Mouse (Mus musculus) lung, postnatal 0 days (tissue): ENCODE measurements at regions not wholly inside any gene's neighbourhood (a gene's known extent, or its start where the extent isn't known, plus 50 kb on each side); places are given as distances from the start of the nearest gene placed in this dataset.
A peak's percentile ranks its signal among the peaks of the same experiment; 100 is the strongest.

Experiments used
- ATAC-seq: fragments of 200-750 bp; cut with Nextera tagmentation; 2 replicates; pipeline ENCODE4 v1.8.0; 2017; ENCODE audit warnings: moderate library complexity
- DNase-seq: peaks from one replicate; pipeline ENCODE4 v3.0.0-alpha.2; 2016; ENCODE audit warnings: low spot score
- H3K27ac ChIP-seq: fragments of 300-500 bp; sonication (generic); 2 replicates; pipeline ENCODE4 v1.5.1; 2014; ENCODE audit warnings: antibody characterized with exemption, mild to moderate bottlenecking, low read length, mixed read lengths
- H3K27me3 ChIP-seq: fragments of 300-500 bp; sonication (generic); replicated peaks from 2 replicates; pipeline ENCODE4 v1.6.1; 2014; ENCODE audit warnings: low read length, mixed read lengths; ENCODE audit not compliant: insufficient read depth
- H3K36me3 ChIP-seq: fragments of 300-500 bp; sonication (generic); 2 replicates; pipeline ENCODE4 v1.6.1; 2014; ENCODE audit warnings: low read length, mixed read lengths; ENCODE audit not compliant: insufficient read depth
- H3K4me1 ChIP-seq: fragments of 300-500 bp; sonication (generic); 2 replicates; pipeline ENCODE4 v1.6.1; 2014; ENCODE audit warnings: antibody characterized with exemption, low read depth, low read length, mixed read lengths; ENCODE audit not compliant: insufficient read depth
- H3K4me2 ChIP-seq: fragments of 300-500 bp; sonication (generic); replicated peaks from 2 replicates; pipeline ENCODE4 v1.6.1; 2014; ENCODE audit warnings: low read depth, mild to moderate bottlenecking, low read length, moderate library complexity, mixed read lengths
- H3K4me3 ChIP-seq: fragments of 300-500 bp; sonication (generic); 2 replicates; pipeline ENCODE4 v1.5.1; 2014; ENCODE audit warnings: low read depth, low read length
- H3K9ac ChIP-seq: fragments of 300-500 bp; sonication (generic); replicated peaks from 2 replicates; pipeline ENCODE4 v1.6.1; 2014; ENCODE audit warnings: low read depth, mild to moderate bottlenecking
- H3K9me3 ChIP-seq: fragments of 300-500 bp; sonication (generic); 2 replicates; pipeline ENCODE4 v1.6.1; 2016; ENCODE audit warnings: low read length, mixed read lengths
- CTCF ChIP-seq: IDR thresholded peaks from 2 replicates; pipeline ENCODE4 v1.5.1; 2016; ENCODE audit warnings: antibody characterized with exemption, mild to moderate bottlenecking
- EP300 ChIP-seq: IDR thresholded peaks from 2 replicates; pipeline ENCODE4 v1.6.1; 2016; ENCODE audit warnings: antibody characterized with exemption, mild to moderate bottlenecking, control low read depth
- WGBS: fragments of 180-500 bp; shearing (Covaris S2); extraction: QIAGEN DNeasy Blood & Tissue Kit; methylation state at CpG from one replicate; pipeline ENCODE4 v1.1.7; 2014; 5-methylcytosine and 5-hydroxymethylcytosine counted together

- no peak for TF ChIP-seq CTCF
- no peak for TF ChIP-seq EP300
- Histone ChIP-seq H3K4me3 (no peak overlapping the region), H3K4me2 (no peak overlapping the region), H3K9ac (no peak overlapping the region), H3K36me3 (no peaks in the 10 kb centered on the region), H3K27me3 (no peaks in the 10 kb centered on the region), H3K9me3 (no peaks in the 10 kb centered on the region; the same call in 1 of the 2 replicates), H3K27ac (no peak overlapping the region), H3K4me1 (no peaks in the 10 kb centered on the region)
- 0 out of 2 replicates have a peak, but pooled peaks have one; percentile 16 for ATAC-seq
- 15% methylated on average over 10 of the region's 10 CpGs for WGBS
- peak; percentile 9 for DNase-seq
Observed at GRCm38 (mm10) chr4:152799392-152799791, 321.7 kb upstream of the Kcnab2 start.

GRCm38 (mm10) chr4:152788431-152788830 is 310.8 kb upstream of the Kcnab2 start:
- no peak for ATAC-seq

GRCm38 (mm10) chr4:152784972-152785371 is 307.3 kb upstream of the Kcnab2 start:
- Histone ChIP-seq H3K4me1 (no peaks in the 10 kb centered on the region), H3K4me2 (no peak overlapping the region), H3K36me3 (no peaks in the 10 kb centered on the region), H3K4me3 (no peak overlapping the region), H3K27me3 (no peaks in the 10 kb centered on the region), H3K27ac (no peak overlapping the region), H3K9me3 (peaks cover 3% of the 10 kb centered on the region; the same call in 1 of the 2 replicates), H3K9ac (no peak overlapping the region)
- DNase-seq (no peak), ATAC-seq (no peak)
- 86% methylated on average over 2 of the region's 2 CpGs for WGBS
- TF ChIP-seq CTCF (no peak), EP300 (no peak)

More at GRCm38 (mm10) chr4:152788431-152788830, 310.8 kb upstream of the Kcnab2 start:
- Histone ChIP-seq H3K4me1 (no peaks in the 10 kb centered on the region), H3K4me3 (no peak overlapping the region), H3K27ac (no peak overlapping the region), H3K36me3 (no peaks in the 10 kb centered on the region), H3K27me3 (no peaks in the 10 kb centered on the region), H3K4me2 (no peak overlapping the region), H3K9me3 (peaks cover 3% of the 10 kb centered on the region; the same call in 1 of the 2 replicates), H3K9ac (no peak overlapping the region)
- WGBS: 75% methylated on average over 7 of the region's 7 CpGs
- DNase-seq: no peak
- TF ChIP-seq CTCF (no peak), EP300 (no peak)

- Histone ChIP-seq H3K4me3 (no peak overlapping the region), H3K36me3 (no peaks in the 10 kb centered on the region), H3K27ac (no peak overlapping the region), H3K9ac (no peak overlapping the region), H3K4me1 (no peaks in the 10 kb centered on the region), H3K4me2 (no peak overlapping the region), H3K27me3 (no peaks in the 10 kb centered on the region), H3K9me3 (no peaks in the 10 kb centered on the region)
- TF ChIP-seq EP300: no peak
- TF ChIP-seq CTCF: no peak
- DNase-seq (no peak), ATAC-seq (no peak)
- WGBS: 74% methylated on average over 17 of the region's 17 CpGs
Observed at GRCm38 (mm10) chr4:152779526-152779925, 301.9 kb upstream of the Kcnab2 start.

- no peaks in the 10 kb centered on the region for H3K36me3 ChIP-seq
- no peaks in the 10 kb centered on the region for H3K27me3 ChIP-seq
- WGBS: 68% methylated on average over 6 of the region's 6 CpGs
- no peak for TF ChIP-seq EP300
- no peak for TF ChIP-seq CTCF
- ATAC-seq (no peak), DNase-seq (no peak)
- H3K9me3 ChIP-seq: no peaks in the 10 kb centered on the region
- no peak overlapping the region for H3K4me3 ChIP-seq
- H3K4me1 ChIP-seq: no peaks in the 10 kb centered on the region
- no peak overlapping the region for H3K4me2 ChIP-seq
- no peak overlapping the region for H3K9ac ChIP-seq
- no peak overlapping the region for H3K27ac ChIP-seq
Observed at GRCm38 (mm10) chr4:152775801-152776200, 298.1 kb upstream of the Kcnab2 start.

GRCm38 (mm10) chr4:152771386-152771785 is 293.7 kb upstream of the Kcnab2 start:
- no peak for DNase-seq
- H3K4me2 ChIP-seq: no peak overlapping the region
- H3K36me3 ChIP-seq: no peaks in the 10 kb centered on the region
- H3K27me3 ChIP-seq: no peaks in the 10 kb centered on the region
- WGBS: 66% methylated on average over 7 of the region's 7 CpGs
- no peak overlapping the region for H3K27ac ChIP-seq
- no peak for ATAC-seq
- H3K9me3 ChIP-seq: no peaks in the 10 kb centered on the region
- H3K4me1 ChIP-seq: no peaks in the 10 kb centered on the region
- no peak overlapping the region for H3K9ac ChIP-seq
- H3K4me3 ChIP-seq: no peak overlapping the region
- TF ChIP-seq CTCF (no peak), EP300 (no peak)

GRCm38 (mm10) chr4:152767372-152767771 is 289.7 kb upstream of the Kcnab2 start:
- Histone ChIP-seq H3K4me2 (no peak overlapping the region), H3K4me3 (no peak overlapping the region)
- ATAC-seq: no peak

More at GRCm38 (mm10) chr4:152767372-152767771, 289.7 kb upstream of the Kcnab2 start:
- Histone ChIP-seq H3K27ac (no peak overlapping the region), H3K4me1 (no peaks in the 10 kb centered on the region), H3K27me3 (no peaks in the 10 kb centered on the region), H3K36me3 (no peaks in the 10 kb centered on the region), H3K9ac (no peak overlapping the region), H3K9me3 (no peaks in the 10 kb centered on the region)
- no peak for DNase-seq
- TF ChIP-seq CTCF (peak; percentile 27), EP300 (no peak)
- 80% methylated on average over 5 of the region's 5 CpGs for WGBS
